Mouse (Mus musculus) 3T3-L1 (cell line): ENCODE data around the gene Vwa7.
A peak's percentile ranks its signal among the peaks of the same experiment; 100 is the strongest.
"Not testable (repeated sequence)": the region's sequence is repeated elsewhere in the genome, so short reads cannot be mapped to it uniquely, and the experiment has no call there.

Experiments
- DNase-seq: peaks from one replicate; pipeline ENCODE4 v3.0.0-alpha.2; 2015; ENCODE audit warnings: low read depth, low spot score

The Vwa7 gene

DNA sequence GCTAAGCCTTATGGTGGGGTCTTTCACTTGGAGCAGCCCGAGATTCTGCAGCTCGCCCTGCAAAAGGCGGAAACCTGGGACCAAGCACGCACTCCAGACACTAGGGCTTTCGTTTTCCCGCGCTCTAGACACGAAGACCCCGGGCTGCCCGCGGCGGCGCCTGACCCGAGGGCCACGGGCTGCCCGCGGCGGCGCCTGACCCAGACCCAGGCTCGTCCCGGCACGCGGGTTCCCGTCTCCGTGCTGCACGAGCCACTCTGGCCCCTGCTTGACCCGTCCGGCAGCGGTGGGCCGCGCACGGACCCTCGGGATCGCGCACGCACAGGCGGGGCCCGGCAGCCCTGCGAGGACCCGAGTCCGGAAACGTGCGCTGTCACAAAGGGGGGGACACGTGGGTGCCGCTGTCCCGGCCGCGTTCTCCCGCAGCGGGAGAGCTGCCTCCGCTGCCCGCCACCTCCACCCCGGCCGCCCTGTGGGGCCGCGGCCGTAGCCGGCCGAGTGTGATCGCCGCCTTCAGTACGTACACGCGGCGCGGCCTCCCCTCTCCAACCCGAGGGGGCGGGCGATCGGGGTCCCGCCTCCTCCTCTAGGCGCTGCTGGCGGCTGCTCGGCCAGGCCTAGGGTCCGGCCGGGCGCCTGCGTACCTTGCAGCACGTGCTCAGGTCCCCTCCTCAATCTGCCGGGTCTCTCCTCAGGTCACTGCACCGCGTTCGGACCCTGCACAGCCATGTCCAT lies 15.5 kb upstream of the Vwa7 start, which contains the start of gene Vars:
Gene Vars, plus strand, starts transcription at position 271 of the 735 bp plus-strand sequence.
- peak; percentile 86 for DNase-seq

DNA sequence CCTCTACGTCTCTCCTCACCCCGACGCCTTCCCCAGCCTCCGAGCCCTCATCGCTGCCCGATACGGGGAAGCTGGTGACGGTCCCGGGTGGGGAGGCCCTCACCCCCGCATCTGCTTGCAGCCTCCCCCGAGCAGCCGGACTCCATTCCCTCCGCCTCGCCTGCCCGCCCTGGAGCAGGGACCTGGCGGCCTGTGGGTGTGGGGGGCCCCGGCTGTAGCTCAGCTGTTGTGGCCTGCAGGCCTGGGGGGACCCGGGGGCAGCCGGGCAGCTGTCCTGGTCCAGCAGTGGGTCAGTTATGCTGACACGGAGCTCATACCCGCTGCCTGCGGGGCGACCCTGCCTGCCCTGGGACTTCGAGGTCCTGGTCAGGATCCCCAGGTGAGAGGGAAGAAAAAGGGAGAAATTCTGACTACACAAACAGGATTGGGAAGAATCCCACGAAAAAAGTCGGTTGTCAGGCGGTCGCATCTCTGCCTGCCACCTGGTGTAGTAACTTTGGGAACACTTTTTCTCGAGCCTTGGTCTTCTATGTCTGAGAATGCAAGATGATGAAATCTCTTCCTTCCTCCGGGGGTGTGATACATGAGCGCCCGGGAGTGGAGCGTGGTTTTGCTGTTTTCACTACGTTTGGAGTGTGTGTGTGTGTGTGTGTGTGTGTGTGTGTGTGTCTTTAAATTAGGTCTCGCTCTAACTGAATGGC lies 14.8 kb upstream of the Vwa7 start:
- DNase-seq: peak; percentile 71

DNA sequence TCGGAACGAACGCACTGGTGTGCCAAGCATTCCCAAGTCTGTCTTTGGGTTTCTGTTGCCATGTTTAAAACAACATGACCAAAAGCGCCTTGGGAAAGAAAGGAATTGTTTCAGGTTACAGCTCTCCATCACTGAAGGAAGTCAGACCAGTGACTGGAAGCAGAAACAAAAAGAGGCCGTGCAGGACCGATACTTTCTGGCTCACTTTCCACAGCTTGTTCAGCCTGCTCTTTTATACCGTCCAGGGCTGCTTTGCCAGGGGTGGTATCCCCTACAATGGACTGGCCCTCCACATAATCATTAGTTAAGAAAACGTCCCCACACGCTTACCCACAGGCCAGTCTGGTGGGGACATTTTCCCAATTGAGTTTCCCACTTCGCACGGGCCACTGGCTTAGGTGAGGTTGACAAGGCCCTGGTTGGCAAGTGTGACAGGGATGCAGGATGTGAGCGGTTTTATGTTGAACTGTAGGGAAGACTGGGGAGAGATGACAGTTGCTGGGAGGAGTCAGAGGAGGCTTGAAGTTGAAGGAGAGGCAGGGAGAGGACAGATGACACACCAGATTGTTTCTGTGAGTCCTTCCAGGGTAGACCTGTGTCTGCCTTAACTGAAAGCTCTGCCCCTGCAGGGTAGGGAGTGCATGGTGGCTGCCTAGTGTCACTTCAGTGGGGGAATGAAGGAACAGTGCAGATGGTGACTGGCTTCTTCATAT lies 14.1 kb upstream of the Vwa7 start:
- DNase-seq: peak; percentile 72

DNA sequence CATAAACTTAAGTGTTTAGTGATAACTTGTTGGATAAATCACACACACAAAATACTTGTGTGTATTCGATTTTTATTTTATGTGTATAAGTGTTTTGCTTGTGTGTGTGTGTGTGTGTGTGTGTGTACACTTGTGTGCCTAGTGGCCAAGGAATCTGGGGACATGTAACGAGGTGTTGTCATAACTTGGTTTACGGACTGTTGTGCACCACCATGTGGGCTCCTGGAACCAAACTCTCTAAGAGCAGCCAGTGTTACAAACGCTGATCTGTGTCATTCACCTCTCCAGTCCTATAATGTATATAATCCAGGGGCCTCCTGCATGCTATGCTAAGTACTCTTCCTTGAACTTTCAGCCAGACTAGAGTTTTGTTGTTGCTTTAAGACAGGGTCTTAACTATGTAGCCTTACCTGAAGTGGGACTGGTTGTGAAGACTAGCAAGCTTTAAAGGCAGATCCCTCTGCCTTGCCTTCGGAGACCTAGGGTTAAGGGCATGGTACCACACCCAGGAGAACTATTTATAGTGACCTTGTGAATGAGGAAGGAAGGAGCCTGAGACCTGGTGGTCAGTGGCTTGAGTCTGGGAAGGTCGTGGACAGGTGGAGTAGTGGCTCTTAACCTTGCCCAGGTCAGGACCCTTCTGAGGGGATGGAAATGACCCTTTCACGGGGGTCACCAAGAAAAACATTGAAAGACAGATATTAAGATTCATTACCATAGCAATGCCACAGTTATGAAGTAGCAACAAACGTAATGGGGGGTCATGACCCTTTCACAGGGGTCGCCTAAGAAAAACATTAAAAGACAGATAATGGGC lies 13.1 kb upstream of the Vwa7 start:
- no peak for DNase-seq

DNA sequence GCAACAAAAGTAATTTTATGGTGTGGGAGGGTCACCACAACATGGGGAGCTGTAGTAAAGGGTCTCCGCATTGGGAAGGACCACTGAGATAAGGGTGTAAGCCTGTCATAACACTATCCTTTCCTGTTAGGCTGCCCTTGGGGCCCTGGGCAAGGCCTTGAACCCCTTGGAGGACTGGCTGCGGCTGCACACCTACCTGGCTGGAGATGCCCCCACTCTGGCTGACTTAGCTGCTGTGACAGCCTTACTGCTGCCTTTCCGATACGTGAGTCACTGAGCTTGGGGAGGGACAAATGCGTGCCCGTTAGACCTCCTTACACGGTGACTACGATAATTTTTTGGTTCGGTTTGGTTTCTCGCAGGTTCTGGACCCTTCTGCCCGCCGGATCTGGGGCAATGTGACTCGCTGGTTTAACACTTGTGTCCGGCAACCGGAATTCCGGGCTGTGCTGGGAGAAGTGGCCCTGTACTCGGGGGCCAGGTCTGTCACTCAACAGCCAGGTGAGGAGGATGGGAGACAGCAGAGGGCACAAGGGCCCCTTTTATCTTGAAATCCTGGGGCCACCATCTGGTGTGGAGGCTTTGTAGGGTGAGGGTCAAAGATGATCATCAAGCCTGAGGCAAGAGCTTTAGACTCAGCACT lies 12.2 kb upstream of the Vwa7 start:
- DNase-seq: no peak

DNA sequence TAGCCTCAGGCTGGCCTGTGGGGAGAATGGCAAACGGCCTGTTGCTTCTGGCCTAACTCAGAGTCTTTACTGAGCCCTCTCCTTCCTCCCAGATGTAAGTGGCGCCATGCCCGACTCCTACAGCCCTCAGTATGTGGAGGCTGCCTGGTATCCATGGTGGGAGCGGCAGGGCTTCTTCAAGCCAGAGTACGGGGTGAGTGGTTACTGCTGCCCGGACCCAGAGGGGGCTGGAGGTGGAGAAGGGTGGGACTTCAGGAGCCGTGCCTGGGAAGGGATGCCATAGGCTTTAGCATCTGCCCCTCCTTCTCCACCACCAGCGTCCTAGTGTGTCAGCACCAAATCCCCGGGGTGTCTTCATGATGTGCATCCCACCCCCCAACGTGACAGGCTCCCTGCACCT lies 11.2 kb upstream of the Vwa7 start:
- no peak for DNase-seq

DNA sequence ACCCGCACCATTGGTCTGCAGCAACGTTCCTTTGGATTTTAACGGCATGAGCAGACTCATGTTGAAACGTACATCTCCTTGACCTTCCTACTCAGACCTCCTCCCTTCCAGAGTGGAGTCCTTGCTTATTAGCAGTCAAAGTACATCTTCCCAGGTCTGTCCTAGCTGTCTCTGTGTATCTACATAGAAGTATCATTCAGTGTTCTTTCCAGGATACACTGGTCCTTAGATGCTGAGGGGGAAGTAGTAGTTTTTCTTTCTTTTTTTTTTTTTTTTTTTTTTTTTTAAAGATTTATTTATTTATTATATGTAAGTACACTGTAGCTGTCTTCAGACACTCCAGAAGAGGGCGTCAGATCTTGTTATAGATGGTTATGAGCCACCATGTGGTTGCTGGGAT lies 10.5 kb upstream of the Vwa7 start:
- DNase-seq: not testable (repeated sequence)

DNA sequence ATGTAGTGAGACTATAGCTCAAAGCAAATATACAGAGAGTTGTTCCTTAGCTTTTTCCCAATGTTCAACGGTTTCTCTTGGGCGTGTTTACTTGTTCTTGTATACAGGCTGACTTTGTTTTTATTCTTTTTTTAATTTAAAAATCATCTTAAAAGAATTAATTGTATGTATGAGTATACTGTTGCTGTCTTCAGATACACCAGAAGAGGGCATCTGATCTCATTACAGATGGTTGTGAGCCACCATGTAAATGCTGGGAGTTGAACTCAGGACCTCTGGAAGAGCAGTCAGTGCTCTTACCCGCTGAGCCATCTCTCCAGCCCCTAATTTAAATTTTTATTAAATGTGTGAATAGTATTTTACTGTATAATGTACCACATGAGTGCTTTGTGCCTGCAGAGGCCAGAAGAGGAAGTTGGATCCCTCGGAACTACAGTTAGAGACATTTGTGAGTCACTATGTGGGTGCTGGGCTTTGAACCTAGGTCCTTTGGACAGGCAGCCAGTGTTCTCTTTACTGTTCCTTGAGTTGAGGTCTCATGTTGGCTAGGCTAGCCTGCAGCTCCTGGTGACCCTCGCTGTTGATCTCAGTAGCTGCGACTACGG lies 8.9 kb upstream of the Vwa7 start:
- DNase-seq: no peak

DNA sequence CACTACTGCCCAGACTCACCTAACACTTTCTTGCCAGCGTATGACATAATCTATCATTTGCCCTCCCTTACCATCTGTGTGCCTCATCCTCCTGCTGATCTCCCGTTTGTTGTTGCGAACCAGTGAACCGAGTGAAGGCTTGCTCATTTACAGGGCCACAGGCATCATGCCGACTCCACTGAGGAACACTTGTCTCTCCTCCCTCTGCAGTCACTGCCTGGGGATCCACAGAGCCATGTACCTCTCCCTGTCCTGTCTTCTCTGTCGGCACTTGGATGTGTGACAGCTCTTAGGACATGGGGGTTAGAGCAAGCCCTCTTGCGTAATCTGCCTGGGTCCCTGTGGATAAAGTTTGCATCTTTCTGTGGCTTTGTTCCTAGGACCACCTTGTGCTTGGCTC lies 6.8 kb upstream of the Vwa7 start:
- DNase-seq: no peak

DNA sequence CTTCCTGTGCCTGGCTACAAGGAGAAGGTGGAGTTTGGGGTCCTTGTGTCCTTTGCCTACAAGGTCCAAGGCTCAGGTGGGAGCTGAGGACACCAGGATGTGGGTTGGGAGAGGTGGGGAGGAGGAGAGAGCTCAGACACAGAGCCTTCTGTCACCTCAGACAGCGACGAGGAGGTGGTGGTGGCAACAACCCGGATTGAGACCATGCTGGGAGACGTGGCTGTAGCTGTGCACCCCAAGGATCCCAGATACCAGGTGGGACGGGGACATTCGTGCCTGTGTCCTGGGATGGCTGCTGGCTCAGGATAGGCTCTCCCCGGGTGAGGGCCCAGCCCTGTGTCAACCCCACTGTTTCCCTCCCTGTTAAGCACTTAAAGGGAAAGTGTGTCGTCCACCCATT lies 4.9 kb upstream of the Vwa7 start:
- no peak for DNase-seq

DNA sequence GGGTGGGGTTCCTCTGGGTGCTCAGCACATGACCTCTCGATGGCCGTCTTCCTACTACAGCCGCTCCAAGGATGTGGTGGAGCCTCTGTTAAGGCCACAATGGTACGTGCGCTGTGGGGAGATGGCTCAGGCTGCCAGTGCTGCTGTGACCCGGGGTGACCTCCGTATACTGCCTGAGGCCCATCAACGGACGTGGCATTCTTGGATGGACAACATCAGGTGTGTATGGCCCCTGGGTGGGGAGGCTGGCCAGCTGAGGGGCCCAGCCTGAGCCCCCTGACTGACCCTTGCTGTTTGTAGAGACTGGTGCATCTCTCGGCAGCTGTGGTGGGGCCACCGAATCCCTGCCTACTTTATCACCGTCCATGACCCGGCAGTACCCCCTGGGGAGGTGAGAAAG lies 3.9 kb upstream of the Vwa7 start:
- no peak for DNase-seq

DNA sequence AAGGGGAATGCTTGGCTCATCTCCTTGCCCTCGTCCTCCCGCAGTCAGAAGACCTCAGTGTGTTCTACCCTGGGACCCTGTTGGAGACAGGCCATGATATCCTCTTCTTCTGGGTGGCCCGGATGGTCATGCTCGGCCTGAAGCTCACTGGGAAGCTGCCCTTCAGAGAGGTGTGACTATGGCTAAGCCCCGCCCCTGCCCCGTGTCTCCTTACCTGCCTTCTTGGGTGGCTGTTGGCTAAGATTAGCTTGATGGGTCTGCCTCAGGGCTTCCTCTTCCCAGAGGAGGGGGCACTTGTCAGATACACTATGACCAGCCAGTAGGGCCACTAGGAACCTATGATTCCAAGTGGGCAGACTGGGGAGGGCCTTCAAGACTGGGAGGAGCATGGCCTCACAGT lies 3.2 kb upstream of the Vwa7 start:
- DNase-seq: no peak

DNA sequence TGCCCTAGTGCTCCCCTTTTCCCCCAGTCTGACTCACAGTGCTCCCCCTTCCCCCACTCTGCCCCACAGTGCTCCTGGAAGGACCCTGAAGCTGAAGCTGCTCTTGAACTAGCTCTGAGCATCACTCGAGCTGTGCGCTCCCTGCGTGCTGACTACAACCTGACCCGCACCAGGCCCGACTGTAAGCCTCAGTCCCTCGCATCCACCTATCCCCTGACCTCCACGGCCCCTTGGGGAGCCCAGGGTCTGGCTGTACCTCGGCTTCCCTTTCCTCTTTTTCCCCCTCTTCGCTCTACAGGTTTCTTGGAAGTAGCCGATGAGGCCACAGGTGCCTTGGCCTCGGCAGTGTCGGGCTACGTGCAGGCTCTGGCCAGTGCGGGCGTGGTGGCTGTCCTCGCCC lies 1.1 kb upstream of the Vwa7 start:
- no peak for DNase-seq

DNA sequence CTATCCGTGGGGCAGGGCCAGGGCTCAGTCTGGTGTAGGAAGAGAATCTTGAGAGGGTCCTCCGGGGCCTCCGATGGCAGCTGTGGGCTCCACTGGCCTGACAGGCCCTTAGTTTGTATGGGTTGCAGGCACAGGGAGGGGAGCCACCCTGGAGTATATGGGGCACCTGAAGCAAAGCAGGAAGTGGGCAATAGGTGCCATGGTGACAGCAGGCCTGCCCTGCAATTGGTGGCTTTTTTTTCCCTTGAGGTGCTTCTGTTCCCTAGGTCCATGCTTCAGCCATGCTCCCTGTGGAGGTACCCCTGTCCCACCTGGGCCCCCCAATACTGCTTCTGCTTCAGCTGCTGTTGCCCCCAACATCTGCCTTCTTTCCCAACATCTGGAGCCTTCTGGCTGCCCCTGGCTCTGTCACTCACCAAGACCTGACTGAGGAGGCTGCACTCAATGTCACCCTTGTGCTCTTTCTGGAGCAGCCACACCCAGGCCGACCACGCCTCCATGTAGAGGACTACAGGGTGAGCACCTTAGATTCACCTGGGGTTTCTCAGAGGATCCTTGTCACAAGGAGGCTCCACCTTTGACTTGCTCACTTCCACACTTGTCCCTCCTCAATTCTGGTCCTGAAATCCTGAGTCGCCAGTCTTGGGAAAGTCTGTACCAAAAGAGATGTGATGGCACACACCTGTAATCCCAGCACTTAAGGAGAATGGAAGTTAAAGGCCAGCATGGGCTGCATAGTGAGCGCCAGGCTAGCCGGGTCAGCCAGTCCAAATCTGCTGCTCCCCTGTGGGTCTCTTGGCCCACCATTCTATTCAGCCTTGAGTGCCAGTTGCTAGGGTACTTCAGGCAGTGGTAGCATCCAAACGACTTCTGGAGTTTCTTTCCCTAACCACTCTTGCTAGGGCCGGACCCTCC lies 669 bp downstream of the Vwa7 start:
- no peak for DNase-seq

DNA sequence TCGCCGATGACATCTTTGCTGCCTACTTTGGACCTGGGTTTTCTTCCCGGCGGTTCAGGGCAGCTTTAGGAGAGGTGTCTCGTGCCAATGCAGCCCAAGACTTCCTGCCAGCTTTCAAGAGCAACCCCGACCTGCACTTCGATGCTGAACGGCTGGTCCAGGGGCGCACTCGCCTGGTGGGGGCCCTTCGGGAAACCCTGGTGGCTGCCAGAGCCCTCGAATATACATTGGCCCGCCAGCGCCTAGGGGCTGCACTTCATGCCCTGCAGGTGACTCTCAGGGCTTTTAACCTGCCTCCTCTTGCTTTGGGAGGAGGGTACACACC lies 1.3 kb downstream of the Vwa7 start:
- DNase-seq: no peak

DNA sequence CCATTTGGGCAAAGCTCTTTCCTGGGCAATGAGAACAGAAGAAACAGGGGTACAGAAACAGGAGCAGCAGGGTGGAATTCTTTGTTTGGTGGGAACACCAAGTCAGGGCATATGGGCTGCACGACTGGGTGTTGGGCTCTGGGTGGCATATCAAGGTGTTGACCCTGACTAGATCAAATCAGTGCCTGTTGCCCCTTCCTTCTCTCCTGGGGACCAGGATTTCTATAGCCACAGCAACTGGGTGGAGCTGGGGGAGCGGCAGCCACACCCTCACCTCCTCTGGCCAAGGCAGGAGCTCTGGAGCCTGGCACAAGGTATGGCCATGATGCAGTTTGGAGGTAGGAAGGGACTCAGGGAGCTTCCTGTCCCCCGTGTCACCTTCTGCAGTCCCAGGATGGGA lies 1.8 kb downstream of the Vwa7 start:
- DNase-seq: no peak

DNA sequence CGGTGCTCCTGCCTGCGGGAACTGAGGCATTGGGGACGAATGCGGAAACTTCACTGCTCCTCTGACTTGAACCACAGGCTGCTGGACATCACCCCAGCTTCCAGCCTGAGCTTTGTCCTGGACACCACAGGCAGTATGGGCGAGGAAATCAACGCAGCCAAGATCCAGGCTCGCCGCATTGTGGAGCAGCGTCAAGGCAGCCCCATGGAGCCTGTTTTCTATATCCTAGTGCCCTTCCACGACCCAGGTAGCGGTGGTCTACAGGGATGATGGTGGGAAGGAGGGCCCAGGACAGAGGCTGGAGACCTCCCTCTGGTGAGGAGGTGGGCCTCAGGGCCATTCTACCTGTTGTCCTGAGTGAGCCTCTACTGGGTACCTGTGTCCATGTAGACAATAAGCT lies 3.5 kb downstream of the Vwa7 start:
- DNase-seq: no peak

DNA sequence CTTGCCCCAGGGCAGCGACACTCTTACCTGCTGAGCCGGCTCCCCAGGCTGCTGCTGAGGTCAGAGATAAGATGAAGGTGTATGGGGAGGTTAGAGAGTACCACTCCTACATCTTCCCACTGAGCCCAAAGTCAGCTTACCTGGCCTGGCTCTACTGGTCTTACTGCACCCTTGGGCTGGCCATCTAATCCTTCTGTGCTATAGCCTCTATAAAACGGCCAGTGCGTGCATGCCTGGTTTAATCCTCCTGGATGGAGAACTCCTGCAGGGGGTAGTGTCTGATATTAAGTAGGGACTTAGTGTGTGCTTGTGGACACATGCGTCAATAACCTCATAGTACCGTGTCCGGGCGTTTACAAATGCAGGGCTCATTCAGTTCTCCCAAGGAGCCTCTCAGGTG lies 4.2 kb downstream of the Vwa7 start:
- DNase-seq: no peak

DNA sequence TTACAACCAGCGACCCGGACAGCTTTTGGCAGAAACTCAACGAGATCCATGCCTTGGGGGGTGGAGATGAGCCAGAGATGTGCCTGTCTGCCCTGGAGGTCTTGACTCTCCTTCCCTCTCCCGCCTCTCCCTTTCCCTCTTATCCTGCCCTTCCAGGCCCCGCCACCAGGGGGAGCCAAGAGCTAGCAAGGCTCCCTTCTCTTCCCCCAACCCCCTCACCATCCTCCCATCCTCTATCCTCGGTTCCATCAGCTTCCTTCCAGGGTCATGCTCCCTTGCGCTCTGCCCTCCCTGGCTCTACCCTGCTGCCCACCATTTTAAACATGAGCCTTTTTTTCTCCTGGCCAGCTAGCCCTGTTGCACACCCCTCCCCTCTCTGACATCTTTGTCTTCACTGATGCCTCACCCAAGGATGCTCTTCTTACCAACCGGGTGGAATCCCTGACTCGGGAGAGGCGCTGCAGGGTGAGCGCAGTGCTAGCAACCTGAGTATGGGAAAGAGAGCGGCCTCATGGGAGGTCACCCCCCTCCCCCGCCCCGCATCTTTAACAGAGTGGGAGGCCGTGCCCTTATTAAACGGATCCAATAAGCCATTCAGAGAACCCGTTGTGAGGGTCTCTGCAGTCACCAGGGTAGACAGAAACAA lies 4.9 kb downstream of the Vwa7 start:
- DNase-seq: peak; percentile 92
